Mouse (Mus musculus) adrenal gland, adult 8-10 months (tissue): Measurements from ENCODE around the gene Nfatc4. TPM values are rescaled to one million over a fixed set of nuclear protein-coding genes. Genes with fewer than 3 reads are reported as not detected.

Experiments used
- DNase-seq: peaks from one replicate; pipeline ENCODE4 v3.0.0; 2022
- total RNA-seq, 4 experiments: library from RNA; stranded (reverse); gene quantifications; 2 replicates each; pipeline ENCODE4 v1.2.4; 2022

Gene Nfatc4
- total RNA-seq, 4 experiments from 2014 or later: 23.3 to 45.1 (median 31.1) TPM

DNA sequence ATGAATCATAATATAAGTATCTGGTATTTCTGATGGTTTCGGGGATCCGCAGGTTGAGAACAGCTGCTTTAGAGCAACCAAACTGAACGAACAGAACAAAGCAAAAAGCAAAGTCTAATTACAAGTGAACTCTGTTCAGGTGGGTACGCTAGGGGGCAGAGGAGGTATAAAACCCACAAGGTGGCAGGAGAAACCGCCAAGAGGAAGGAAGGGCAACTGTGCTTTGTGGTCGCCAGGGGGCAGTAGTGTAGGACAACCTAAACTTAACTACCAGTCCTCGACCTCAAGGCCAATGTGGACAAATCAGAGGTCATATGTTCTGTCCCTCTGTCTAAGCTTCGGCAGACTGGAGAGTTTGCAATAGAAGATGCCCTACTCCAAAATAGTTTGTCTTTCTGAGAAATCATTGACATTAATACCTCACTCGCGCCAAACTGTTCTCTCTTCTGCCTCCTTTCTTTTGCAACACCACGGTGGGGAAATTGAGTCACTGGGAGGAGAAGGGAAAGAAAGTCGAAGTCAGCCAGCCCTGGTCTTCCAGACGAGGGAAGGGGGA is 431 bp upstream of the Nfatc4 start:
- peak; percentile 74 for DNase-seq

DNA sequence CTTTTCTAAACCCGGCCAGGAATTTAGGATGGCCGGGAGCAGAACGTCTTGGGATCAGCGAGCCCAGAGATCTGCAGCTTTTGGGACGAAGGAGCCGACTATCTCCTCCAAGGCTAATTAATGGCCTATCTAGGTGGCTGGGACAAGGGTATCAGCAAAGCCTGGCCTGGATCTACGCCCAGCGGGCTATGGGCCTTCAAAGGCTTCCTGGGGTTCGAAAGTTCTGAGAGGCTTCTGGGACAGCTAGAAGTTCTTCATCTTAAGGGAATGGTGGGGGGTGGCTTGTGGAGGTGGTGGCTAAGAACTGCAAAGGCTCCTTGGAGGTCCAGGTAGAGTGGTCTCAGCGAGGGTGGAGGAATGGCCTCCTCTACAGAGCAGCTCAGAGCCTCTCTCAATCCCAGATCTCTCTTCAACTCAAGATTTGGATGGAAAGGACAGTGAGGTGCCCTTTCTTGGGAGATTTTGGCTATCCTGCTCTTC is 1.1 kb downstream of the Nfatc4 start:
- no peak for DNase-seq

DNA sequence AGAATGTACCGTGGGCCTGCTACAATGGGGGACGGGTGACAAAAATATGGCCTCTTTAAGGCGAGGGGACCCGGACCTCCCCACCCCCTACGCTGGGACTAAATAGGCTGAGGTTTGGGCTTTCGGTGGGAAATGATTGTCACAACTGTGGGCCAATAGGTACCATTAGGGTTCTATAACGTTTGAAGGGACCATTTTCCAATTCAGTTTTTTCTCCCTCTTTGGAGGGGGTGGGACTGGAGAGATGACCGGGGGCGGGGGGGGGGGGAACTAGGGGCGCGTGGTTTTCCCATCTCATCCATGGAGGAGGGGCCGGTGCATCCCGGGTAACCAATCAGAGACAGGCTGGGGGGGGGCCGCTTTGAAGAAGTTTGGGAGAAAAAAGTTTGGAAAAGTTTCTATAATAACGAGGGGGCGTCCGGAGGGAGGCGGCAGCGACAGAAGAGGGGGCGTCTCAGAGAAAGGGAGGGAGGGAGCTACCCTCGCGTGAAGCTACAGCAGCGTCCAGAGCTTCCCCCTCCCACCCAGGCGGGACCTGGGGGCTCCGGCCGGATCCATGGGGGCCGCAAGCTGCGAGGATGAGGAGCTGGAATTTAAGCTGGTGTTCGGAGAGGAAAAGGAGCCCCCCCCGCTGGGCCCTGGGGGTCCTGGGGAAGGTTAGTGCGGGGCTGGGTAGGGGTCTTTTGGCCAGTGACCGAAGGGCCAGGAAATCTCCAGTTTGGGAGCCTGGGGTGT is 1.7 kb downstream of the Nfatc4 start:
- no peak for DNase-seq

DNA sequence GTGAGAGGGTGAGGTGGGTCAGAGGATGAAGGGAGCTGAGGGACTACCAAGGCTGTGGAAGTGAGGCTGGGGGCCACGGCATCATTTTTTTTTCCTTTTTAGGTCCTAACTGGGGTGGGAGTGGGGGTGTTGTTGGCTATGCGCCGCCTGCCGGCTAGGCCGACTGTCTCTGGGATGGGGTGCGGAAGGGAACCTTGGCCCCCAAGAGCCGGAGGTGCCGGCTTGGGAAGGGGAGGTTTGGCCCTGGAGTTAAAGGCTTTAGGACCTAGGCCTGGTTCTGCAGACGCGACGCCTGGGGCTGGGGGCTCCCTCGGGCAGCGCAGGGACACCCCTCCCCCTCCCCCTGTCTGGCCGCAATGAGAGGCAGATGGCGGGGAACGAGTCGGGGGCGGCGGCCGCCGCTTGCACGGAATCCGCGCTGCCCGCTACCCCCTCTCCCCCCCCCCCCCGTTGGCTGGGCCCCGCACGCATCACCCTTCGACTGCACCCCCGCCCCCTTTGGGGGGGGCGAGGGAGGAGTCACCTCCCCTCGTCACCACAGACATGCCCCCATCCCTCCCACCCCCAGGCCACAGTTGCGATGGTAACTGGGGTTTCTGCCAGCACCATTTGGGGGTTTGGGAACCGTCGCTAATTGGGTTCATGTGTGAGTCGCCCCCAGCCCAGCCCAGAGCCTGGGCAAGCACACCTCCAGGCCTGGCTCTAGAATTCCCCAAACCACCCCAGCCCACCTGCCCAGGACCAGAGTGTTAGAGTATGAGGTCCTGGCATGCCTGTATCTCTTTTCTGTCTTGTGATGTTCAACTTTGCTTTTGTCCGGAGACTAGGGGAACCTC is 2.5 kb downstream of the Nfatc4 start:
- DNase-seq: no peak

DNA sequence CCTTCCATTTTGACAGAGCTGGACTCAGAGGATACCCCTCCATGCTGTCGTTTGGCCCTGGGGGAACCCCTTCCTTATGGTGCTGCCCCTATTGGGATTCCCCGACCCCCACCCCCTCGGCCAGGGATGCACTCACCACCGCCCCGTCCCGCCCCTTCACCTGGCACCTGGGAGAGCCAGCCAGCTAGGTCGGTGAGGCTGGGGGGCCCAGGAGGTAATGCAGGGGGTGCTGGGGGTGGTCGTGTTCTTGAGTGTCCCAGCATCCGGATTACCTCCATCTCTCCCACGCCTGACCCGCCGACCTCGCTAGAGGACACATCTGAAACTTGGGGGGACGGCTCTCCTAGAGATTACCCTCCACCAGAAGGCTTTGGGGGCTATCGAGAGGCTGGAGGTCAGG is 3.2 kb downstream of the Nfatc4 start:
- DNase-seq: no peak

DNA sequence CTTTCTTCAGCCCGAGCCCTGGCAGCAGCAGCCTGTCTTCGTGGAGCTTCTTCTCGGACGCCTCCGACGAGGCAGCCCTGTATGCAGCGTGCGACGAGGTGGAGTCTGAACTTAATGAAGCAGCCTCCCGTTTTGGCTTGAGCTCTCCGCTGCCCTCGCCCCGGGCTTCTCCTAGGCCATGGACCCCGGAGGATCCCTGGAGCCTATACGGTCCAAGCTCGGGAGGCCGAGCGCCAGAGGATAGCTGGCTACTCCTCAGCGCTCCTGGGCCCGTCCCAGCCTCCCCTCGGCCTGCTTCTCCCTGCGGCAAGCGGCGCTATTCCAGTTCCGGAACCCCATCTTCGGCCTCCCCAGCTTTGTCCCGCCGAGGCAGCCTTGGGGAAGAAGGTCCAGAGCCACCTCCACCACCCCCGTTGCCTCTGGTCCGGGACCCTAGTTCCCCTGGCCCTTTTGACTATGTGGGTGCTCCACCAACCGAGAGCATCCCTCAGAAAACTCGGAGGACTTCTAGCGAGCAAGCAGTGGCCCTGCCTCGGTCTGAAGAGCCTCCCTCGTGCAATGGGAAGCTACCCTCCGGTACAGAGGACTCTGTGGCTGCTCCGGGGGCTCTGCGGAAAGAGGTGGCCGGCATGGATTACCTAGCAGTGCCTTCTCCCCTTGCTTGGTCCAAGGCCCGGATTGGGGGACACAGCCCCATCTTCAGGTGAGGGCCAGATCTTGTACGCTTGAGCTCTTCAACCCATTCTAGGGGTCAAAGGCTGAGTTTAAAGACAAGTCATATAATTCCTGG is 3.8 kb downstream of the Nfatc4 start:
- DNase-seq: no peak

DNA sequence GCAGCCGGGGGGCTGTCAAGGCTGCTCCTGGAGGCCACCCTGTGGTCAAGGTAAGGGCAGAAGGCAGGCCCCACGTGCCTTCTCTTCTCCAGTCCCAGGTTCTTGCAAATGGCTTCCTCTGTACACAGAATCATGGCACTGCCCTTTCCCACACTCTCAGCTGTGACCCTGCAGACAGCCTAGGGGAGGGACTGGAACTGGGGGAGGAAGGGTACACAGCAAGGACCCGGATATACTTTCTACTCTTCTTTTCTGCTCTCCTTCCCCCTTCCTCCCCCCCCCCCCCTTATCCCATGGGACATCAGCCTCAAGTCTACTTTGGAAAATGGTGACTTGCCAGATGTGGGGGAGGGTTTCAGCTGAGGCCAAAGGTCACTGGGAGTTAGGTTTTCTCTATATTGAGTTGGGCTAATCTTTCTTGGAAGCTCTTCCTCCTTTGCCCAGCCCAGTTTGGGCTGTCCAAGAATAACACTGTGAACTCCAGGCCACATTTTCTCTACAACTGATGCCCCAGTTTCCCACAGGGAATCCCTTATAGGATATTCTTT is 5.8 kb downstream of the Nfatc4 start:
- no peak for DNase-seq

DNA sequence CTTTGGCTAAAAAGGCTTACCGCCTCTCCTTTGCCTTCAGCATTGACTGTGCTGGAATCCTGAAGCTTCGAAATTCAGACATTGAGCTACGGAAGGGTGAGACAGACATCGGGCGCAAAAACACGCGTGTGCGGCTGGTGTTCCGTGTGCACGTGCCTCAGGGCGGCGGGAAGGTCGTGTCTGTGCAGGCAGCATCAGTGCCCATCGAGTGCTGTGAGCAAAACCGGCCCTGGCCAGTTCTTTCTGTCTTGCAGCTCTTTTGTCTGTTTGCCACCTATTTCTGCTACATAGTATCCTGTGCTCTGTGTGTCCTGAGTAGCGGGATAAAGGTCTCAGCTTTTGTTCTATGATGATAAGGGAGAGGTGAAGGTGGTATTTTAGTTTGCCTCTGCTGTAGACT is 6.9 kb downstream of the Nfatc4 start:
- no peak for DNase-seq

DNA sequence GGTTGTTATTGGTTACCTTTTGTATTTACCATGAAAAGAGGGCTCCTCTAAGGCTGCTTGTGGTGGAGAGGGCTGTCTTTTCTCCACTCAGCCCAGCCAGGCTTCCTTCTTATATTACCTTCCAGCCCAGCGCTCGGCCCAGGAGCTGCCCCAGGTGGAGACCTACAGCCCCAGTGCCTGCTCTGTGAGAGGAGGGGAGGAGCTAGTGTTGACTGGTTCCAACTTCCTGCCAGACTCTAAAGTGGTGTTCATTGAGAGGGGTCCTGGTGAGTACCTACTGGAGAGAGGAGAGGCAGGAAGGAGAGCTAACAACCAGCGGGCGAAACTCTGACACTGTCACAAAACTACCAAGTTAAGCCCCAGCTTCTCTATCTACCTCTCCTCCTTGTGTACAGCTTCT is 7.4 kb downstream of the Nfatc4 start:
- no peak for DNase-seq

DNA sequence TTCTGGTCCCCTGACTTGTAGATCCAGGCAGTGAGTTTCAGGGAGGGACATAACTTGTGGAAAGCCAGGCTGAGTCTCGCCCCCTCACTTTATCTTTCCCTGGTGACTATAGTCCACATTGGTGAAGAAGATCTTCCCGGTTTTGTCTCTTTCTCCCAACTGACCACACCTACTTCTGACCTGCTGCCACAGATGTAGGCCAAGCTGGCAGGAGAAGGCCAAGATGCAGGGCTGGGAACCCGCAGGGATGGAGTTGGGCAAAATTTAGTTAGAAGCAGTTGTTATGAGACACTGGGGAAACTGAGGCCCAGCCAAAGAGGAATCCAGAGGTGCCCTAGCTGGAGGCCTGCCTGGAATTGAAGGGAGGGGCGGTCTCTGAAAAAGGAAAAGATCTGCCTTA is 10.2 kb downstream of the Nfatc4 start:
- no peak for DNase-seq

DNA sequence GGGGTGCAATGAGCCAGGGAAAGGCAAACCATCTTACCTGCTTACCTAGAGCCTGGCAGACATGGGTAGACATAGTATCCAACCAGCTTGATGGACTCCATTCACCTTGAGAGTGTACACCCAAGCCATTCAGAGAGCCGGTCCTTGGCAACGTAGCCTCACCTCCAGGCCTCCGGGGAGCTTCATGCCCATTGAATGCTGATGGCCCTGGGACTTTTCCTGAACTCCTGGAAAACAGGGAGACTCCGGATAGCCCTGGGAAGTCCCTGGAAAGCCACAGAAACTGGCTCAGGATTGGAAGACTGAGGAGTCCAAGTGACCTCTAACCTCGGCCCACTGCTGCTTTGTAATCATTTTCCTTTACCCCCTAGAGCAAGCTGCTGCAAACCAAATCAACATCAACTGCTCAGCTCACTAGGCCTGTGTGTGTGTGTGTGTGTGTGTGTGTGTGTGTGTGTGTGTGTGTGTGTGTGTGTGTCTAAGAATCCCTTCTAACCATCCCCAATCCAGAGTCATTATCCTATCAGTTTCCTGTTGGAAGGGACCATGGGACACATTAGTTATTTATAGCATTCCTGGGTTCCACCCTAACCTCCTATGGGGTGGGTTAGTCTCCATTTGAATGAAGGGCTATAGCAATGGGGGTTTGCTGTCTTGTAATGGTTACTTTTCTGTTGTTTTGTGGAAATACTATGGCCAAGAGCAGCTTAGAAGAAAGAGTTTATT is 12.0 kb downstream of the Nfatc4 start:
- DNase-seq: no peak

DNA sequence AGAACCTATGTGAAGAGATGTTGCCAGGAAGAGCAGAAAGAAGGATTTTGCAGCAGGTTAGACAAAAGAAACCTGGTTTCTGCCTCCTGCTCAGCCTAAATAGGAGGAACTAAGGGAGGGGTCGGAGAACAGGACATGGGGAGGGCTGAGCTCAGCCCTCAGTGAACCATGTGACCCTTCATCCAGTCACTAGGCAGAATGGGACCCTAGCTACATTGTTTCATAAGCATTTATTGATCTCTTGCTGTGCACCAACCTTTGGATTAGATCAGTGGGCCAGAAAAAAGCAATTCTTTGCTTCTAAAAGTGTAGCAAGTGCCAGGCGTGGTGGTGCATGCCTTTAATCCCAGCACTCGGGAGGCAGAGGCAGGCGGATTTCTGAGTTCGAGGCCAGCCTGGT is 15.4 kb downstream of the Nfatc4 start:
- no peak for DNase-seq

DNA sequence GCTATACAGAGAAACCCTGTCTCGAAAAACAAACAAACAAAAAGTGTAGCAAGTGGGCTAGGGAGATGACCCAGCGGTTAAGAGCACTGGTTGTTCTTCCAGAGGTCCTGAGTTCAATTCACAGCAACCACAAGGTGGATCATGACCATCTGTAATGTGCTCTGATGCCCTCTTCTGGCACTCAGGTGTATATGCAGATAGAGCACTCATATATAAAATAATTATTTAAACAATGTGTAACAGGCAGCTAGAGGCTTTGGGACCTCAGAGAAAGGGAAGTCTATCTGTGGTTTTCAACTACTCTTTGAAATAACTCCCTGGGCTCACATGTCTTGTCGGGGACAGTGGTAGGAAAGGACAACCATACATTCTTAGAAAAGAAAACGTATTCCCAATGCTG is 15.8 kb downstream of the Nfatc4 start:
- DNase-seq: no peak

DNA sequence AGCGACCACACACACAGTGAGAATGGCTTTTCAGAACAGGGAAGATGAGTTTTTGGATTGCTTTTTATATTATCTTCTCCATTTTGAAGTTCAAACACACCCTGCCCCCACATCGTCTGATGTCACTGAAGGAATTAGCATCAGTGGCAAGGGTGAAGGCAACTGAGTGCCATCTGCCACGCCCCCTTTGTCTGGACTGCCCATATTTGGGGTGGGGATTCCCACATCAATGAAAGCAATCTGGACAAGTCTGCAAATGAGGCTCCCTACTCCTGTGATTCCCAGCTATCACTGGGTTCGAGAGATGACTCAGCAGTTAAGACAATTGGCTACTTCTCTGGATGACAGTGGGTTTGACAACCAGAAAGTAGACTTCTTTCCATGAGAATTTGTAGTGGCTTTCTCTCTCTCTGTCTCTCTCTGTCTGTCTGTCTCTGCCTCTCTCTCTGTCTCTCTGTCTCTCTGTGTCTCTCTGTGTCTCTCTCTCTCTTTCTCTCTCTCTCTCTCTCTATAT is 18.0 kb downstream of the Nfatc4 start:
- DNase-seq: no peak

DNA sequence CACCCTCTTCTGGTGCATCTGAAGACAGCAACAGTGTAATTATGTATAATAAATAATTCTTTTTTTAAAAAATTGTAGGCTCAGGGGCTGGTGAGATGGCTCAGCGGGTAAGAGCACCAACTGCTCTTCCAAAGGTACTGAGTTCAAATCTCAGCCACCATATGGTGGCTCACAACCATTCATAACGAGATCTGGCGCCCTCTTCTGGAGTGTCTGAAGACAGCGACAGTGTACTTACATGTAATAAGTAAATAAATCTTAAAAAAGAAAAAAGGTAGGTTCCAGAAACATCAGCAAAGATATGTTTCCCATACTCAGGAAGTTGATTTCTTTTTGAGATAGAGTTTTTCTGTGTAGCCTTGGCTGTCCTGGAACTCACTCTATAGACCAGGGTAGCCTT is 19.9 kb downstream of the Nfatc4 start:
- no peak for DNase-seq

DNA sequence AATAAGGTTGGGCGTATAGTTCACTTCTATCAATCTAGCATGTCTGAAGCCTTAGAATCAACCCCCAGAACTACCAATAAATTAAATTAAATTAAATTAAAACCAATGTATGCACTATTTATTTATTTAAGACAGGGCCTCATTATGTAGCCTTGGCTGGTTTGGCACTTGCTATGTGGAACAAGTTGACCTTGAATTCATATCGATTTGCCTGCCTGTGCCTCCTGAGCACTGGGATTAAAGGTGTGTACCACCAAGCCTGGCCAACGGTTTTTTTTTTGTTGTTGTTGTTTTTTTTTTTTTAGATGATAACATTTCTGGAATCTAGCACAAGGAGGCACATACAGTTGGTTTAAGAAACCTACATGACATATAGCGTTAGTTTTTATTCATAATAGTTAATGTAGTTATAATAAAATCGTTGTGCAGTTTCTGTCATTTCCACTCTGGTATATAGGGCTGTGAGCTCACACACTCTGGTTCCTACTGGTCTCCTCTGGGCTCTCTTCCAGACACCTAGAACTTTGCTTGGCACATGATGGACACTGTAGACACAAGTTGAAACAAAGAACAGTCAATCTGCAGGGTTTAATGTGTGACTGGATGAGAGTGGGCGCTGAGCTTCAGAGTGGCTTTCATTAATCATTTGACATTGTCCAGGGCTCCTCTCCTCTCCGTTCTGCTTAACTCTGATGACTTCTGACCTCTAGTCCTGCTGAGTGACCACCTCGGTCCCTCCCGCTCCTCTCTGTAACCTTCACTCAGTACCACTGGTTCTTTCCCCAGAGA is 22.8 kb downstream of the Nfatc4 start:
- no peak for DNase-seq

DNA sequence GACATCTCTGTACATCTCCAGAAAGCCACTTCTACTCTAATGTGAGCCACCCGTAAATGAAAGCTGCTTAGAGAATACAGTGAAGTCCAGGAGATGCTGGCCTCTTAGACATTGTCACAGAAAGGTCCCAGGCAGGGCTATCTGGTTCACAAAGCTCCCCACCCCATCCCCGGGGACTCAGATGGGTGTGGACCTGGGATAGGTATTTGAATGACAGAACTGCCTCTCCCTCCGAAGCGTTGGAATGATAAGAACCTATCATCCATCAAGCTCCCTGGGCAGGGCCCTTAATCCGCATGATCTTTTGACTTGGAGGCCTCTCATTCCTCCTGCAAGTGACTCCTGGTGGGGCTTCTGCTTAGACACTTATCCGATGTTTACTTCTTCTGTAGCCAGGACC is 27.9 kb downstream of the Nfatc4 start:
- DNase-seq: no peak

DNA sequence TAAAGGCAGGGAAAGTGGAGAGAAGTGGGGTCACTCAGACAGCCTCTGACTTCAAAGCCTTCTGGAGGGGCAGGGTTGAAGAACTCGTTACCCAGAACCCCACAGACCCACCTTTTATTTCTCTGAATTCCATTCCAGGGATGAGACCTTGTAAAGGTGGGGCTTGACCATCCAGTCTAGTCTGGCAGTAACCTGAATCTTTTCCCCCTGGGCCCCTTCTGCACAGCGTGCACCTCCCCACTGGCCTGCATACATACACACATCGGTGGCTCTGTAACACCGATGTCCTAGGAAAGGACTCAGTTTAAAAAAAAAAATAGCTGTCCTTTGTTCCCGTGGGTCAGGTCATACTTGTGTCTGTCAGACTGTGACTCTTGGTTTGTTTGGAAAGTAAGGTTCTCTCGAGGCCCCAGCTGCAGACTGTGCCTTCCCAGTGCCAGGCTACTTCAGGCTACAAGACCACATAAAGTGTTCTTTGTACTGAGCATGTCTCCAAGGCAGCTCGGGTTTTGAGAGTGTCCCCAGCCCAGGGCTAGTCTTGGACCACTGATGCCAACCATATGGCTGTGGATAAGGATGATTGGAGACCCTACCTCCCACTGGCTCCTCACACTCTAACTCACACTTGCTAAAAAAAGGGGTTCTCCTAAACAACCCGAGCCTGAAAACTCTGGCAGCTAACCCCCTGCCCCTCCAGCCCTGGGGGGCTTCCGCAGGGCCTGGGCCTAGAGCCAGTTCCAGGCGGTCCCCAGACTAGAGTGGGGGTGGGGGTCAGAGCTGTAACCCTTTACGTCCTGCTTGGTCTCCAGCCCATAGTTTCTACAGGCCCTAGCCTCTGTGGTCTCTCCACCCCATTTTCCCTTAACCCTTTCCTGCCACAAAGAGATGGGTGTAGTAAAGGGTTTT is 30.0 kb downstream of the Nfatc4 start:
- no peak for DNase-seq

DNA sequence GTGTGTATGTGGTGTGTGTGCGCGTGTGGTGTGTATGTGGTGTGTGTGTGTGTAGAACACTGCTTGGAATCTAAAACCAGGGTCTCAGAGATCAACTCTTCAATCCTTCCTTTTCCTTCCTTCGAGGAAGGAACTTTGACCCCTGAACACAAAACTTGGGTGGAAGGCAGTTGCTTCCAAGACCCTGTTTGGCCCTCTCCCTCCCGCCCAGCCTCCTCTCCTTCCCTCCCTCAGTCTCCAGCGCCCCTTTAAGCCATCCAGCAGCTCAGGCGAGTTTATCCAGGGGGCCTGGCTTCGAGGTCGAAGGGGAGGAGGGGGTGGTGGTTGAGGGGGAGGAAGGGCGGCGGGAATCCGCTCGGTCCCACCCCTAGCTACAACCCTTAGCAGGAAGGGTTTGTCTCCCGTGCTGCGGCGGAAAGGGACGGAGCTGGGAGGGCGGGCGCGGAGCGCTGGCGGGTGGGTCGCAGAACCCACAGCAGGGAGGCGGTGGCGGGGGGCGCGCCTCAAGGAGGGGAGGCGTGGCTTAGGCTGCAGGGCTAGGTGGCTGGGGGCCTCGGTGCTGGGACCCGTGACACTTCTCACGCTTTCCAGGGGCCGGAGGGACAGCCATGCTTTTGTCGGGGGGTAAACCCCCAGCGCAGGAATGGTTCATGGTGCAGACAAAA is 30.8 kb downstream of the Nfatc4 start, which contains the start of gene Nynrin:
TSS of gene Nynrin (plus strand) at position 390 of the 665 bp plus-strand sequence.
- DNase-seq: no peak
